Mouse (Mus musculus): ENCODE results near the gene Gm17387.

Gm17387 gene

GRCm38 (mm10) chr7:141047581-141048225, 18.8 kb downstream of the Gm17387 start:
- peak; percentile 93 for DNase-seq (ENCODE audit: low read depth)

GRCm38 (mm10) chr7:141048226-141049218, 19.6 kb downstream of the Gm17387 start:
- DNase-seq (ENCODE audit: low read depth) = peak; percentile 97

- peak; percentile 37 for DNase-seq (ENCODE audit: low read depth)
Measured at GRCm38 (mm10) chr7:141049326-141049725, 20.4 kb downstream of the Gm17387 start.

- no peak for DNase-seq (ENCODE audit: low read depth)
Measured at GRCm38 (mm10) chr7:141051060-141051685, 22.2 kb downstream of the Gm17387 start.

- DNase-seq (ENCODE audit: low read depth) = no peak
Measured at GRCm38 (mm10) chr7:141052016-141052415, 23.1 kb downstream of the Gm17387 start.

- no peak for DNase-seq (ENCODE audit: low read depth)
Measured at GRCm38 (mm10) chr7:141052421-141052820, 23.5 kb downstream of the Gm17387 start.

DNA sequence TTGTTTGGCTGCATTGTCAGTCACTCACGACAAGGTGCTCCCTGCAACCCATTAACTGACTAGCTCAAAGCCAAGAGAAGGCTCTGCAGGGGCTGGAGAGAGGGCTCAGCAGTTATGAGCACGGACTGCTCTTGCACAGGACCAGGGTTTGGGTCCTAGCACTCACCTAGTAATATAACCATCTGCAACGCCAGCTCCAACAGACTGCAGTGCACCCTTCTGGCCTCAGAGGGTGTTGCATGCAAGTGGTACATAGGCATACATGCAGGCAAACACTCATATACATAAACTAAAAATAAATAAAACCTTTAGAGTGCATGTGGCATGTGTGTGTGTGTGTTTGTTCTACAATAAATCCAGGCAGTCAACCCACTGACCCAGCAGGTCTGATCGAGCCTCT, 26.9 kb downstream of the Gm17387 start:
- no peak for DNase-seq (ENCODE audit: low read depth)

GRCm38 (mm10) chr7:141056976-141057375, 28.0 kb downstream of the Gm17387 start:
- DNase-seq (ENCODE audit: low read depth) = no peak

DNA sequence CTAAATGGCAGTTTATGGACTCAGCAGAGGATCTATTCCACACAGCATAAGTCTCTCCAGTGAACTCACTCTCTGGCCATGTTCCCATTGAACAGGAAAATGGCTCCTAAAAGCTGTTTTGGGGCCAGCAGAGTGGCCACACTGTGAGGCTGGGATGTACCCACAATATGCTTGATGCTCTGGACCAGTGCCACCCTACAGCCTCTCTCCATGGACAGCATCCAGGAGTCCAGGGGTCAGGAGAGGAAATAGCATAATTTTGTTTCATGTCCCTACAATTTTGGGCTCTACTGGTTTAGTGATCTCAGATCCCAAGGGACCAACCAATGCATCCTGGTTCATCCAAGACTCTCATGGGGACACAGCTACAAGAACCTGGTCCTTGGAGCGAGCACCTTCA, 28.6 kb downstream of the Gm17387 start:
- DNase-seq (ENCODE audit: low read depth) = no peak

GRCm38 (mm10) chr7:141058601-141059341, 29.8 kb downstream of the Gm17387 start:
- peak; percentile 78 for DNase-seq (ENCODE audit: low read depth)

GRCm38 (mm10) chr7:141059929-141060328, 31.0 kb downstream of the Gm17387 start:
- no peak for DNase-seq (ENCODE audit: low read depth)

DNA sequence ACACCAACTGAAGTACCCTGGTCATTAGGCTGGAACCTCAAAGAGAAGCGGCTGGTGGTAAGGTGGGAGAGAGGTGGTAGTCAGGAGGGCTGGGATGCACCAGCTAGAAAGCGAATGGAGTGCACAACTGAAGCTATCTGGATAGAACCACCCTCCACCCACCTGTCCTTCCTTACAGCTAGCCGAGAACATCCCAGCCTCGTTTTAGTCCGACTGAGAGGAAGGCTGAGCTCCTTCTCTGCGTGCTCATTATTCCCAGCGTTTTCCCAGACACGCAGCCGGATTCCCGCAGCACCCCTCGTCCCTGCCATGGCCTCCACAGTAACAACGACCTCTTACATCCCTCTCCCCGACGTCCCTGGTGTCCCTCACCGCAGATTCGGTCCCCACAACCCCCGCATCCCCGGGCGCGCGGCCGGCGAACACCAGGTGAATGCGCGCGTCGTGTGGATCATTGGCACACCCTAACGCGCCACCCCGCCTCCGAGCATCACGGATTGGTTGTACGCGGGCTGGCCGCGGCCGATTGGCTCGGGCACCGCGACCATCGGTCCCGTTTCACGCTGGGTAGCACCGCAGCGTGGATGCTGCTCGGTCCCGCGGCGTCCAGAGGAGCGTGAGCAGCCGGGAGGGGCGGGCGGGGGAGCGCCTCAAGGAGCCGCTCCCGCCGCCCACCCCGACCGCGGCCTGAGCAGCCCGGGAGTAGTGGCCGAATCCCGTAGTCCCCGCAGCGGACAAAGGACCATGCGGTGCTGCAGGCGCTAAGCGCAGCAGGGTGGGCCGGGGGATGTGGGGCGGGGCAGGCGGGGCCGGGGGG, 31.7 kb downstream of the Gm17387 start, which contains the start of gene B4galnt4:
Gene B4galnt4 (plus strand): TSS at position 679 of the 817 bp plus-strand sequence.
- DNase-seq (ENCODE audit: low read depth) = peak; percentile 49

GRCm38 (mm10) chr7:141061269-141061692, 32.4 kb downstream of the Gm17387 start:
- DNase-seq (ENCODE audit: low read depth) = no peak

DNA sequence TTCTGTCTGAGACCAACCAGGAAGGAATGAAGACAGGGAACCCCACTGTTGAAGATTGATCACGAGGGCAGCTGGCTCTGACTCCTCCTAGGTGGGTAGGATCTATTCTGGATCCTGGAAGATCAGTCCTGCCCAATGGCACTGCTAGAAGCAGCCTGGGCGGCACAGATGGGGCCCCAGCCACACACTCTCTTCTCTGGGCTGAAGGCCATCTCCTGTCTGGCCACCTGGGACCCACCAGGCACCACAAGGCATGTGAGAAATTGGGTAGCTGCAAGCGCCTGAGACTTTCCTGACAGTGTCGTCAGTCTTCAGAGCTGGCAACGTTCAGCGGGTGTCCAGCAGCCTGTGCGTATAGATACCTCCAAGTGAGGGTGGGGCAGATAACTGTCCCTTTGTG, 33.6 kb downstream of the Gm17387 start:
- DNase-seq (ENCODE audit: low read depth) = no peak

DNA sequence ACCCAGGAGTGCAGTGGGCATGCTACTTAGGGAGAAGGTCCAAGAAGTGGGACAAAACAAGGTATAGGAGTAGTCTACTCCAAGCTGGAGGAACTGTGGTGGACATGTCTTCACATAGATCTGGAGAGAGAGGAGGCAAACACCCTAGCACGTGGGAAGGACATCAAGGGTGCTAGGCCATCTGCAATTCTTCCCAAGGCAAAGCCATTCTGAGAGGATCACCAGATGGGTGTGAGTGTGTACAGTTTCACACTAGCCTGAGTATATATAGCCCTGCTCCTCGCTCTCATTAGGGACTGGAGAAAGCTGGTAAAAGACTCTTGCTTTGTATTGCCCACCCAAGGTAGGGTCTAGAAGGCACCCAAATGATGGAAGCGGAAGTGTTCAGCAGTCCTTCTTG, 34.4 kb downstream of the Gm17387 start:
- no peak for DNase-seq (ENCODE audit: low read depth)

- no peak for DNase-seq (ENCODE audit: low read depth)
Measured at GRCm38 (mm10) chr7:141064175-141064574, 35.2 kb downstream of the Gm17387 start.

- DNase-seq (ENCODE audit: low read depth) = no peak
Measured at GRCm38 (mm10) chr7:141064576-141064975, 35.6 kb downstream of the Gm17387 start.

- DNase-seq (ENCODE audit: low read depth) = no peak
Measured at GRCm38 (mm10) chr7:141068351-141068750, 39.4 kb downstream of the Gm17387 start.

DNA sequence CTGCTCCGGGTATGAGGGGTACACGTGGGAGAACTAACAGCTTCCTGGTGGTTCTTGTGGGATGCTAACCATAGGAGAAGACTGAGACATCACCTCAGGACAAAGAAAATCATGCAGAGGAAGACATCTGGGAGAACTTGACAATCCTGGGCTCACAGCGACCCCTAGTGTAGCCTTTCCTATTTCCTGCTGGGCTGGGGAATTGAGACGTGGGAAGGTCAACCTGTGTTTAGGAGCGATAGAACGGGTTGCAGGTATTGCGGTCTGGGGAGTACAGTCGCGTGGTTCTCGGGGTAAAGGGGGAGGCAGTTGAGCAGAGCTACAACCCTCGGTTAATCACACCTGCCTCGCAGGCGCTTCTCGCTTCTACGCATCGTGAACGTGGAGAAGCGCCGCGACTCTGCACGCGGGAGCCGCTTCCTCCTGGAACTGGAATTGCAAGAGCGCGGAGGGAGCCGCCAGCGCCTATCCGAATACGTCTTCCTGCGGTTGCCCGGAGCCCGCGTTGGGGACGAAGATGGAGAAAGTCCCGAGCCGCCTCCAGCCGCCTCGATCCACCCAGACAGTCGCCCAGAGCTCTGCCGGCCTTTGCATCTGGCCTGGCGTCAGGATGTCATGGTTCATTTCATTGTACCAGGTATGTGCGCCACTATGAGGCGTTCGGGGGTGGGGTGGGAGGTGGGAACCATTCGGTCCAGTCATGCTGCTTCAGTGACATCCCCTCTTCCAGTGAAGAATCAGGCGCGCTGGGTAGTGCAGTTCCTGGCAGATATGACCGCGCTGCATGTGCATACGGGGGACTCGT, 41.3 kb downstream of the Gm17387 start:
- DNase-seq (ENCODE audit: low read depth) = peak; percentile 77

All from NIH3T3 (cell line).